Mouse (Mus musculus): ENCODE measurements around the gene Polr2b.

Gene Polr2b

GRCm38 (mm10) chr5:77386596-77387413 is 76.9 kb downstream of the Polr2b start:
- DNase-seq (ENCODE audit: low spot score in 2 of 2), result no peak

GRCm38 (mm10) chr5:77387414-77387704 is 77.4 kb downstream of the Polr2b start:
- DNase-seq (ENCODE audit: low spot score in 2 of 2), result no peak

- DNase-seq (ENCODE audit: low spot score in 2 of 2), result no peak
Observed at GRCm38 (mm10) chr5:77388359-77388758, 78.4 kb downstream of the Polr2b start.

GRCm38 (mm10) chr5:77390272-77390671 is 80.3 kb downstream of the Polr2b start:
- no peak for DNase-seq (ENCODE audit: low spot score in 2 of 2)

- no peak for DNase-seq (ENCODE audit: low spot score in 2 of 2)
Observed at GRCm38 (mm10) chr5:77393094-77393619, 83.2 kb downstream of the Polr2b start.

GRCm38 (mm10) chr5:77393990-77394618 is 84.2 kb downstream of the Polr2b start:
- DNase-seq (ENCODE audit: low spot score in 2 of 2), result no peak

GRCm38 (mm10) chr5:77398285-77399057 is 88.5 kb downstream of the Polr2b start:
- no peak for DNase-seq (ENCODE audit: low spot score in 2 of 2)
